Mouse (Mus musculus) cortical plate, adult 2 months (tissue): ENCODE data around the gene C4b.

Source experiments
- CTCF ChIP-seq: fragments of 200-500 bp; IDR thresholded peaks from 2 replicates; pipeline ENCODE4 v1.5.1; 2011; ENCODE audit warnings: mild to moderate bottlenecking, control low read depth, low read length; ENCODE audit not compliant: insufficient read depth; ENCODE audit errors: extremely low read depth
- POLR2A ChIP-seq: fragments of 200-500 bp; IDR thresholded peaks from 2 replicates; pipeline ENCODE4 v1.6.1; 2011; ENCODE audit warnings: mild to moderate bottlenecking, low read length, control low read depth; ENCODE audit not compliant: insufficient read depth; ENCODE audit errors: extremely low read depth

DNA sequence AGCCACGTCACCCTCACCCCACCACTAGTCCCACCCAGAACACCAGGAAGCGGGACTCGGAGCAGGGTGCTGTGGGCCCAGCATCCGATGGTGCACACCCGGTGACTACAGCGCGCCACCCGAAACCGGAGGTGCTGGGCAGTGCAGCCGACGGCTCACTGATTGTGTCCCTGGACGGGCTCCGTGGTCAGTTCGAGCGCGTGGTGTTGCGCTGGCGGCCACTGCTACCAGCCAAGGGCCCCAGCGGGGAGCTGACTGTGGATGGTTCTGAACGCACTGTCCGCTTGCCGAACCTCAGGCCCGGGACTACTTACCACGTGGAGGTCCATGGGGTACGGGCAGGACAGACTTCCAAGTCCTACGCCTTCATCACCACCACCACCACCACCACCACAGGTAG lies 63.5 kb downstream of the C4b start:
- TF ChIP-seq POLR2A (no peak), CTCF (no peak)
